Mouse (Mus musculus) gastrocnemius, postnatal 4 days (tissue): Measurements from ENCODE around the gene Ctf2. TPM values are rescaled to one million over a fixed set of nuclear protein-coding genes. Genes with fewer than 3 reads are reported as not detected.
"Not testable (repeated sequence)": the region's sequence is repeated elsewhere in the genome, so short reads cannot be mapped to it uniquely, and the experiment has no call there.

Experiments
- DNase-seq, 2 experiments: peaks; one replicate each; pipeline ENCODE4 v3.0.0; 2021 to 2022; ENCODE audit warnings: low spot score in 2 of 2, mixed read lengths in 2 of 2
- long read RNA-seq, 2 experiments: library from polyadenylated mRNA; stranded (forward); transcript quantifications; one replicate each; pipeline ENCODE4 v2.0.0; 2021
- total RNA-seq, 2 experiments: library from RNA; stranded (reverse); gene quantifications; 2 replicates each; pipeline ENCODE4 v1.2.3; 2021

Ctf2 gene
- total RNA-seq = not detected
- long read RNA-seq, experiment 1 = 0 reads
- long read RNA-seq, experiment 2, partial matches to known transcripts = 0 of 1 reads
- long read RNA-seq, experiment 2, other reads (novel, unspliced or antisense) = 1 of 1 reads

DNA sequence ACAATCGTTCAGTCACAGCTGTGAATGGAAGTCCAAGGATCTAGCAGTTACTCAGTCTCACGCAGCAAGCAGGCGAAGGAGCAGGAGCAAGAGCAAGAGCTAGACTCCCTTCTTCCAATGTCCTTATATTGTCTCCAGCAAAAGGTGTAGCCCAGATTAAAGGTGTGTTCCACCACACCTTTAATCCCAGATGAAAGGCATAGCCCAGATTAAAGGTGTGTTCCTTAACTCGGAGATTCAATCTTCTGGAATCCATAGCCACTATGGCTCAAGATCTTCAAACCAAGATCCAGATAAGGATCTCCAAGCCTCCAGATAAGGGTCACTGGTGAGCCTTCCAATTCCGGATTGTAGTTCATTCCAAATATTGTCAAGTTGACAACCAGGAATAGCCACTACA is at the start of gene Ctf2:
Gene Ctf2, minus strand, starts transcription at position 101 of the 400 bp plus-strand sequence.
- not testable (repeated sequence) for DNase-seq

DNA sequence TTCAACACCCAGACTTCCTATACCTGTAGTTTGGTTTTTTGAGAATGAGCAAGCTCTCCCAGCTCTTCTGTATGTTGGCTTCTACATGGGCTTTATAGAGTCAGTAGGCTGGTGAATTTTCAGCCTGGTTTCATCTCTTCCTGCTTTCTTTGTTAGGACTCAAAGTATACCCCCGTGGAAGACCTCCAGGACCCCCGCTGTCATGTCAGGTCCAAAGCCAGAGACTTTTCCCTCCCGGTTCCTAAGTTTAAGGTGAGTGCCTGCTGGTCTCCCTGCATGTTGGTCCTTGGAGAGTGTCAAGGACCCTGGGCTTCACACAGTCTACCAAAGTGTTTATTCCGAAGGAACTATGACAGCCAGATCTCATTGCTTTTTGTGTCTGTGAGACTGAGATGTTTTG is 46.4 kb upstream of the Ctf2 start:
- no peak for DNase-seq

DNA sequence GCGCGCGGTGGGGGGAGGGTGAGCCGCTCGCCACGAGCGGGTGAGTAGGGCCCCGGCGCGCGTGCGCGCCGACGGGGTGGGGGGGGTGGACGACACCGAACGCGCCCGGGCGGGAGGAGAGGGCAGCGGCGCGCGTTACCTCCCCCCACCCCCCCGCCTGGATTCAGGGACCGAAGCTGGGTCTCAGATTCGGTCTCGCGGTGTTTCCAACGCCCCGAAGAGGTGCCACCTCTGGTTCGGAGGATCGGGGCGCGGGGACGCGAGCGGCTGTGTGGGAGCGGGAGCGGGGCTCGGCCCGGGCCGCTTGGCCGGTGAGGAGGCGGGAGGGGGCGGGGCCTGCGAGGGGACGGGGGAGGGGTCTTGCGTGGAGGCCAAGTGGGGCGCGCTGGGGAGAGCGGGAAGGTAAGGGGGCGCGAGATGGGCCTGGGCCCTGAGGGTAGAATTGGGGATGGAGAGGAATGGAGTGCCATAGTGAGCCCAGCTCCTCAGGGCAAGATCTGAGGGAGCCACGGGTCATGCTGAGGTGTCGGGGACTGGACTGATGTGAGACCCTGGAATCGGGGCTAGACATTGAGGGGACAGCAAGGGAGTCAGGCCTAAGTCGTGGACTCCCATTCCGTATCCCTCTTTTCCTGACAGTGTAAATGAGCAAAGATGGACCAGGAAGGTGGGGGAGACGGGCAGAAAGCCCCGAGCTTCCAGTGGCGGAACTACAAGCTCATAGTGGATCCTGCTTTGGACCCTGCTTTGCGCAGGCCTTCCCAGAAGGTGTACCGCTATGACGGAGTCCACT is 45.7 kb upstream of the Ctf2 start:
- DNase-seq = peak; percentile 59 to 73

- DNase-seq = peak; percentile 96 to 98
These were observed 45.0 kb upstream of the Ctf2 start for GRCm38 (mm10) chr7:127776878-127777473.

DNA sequence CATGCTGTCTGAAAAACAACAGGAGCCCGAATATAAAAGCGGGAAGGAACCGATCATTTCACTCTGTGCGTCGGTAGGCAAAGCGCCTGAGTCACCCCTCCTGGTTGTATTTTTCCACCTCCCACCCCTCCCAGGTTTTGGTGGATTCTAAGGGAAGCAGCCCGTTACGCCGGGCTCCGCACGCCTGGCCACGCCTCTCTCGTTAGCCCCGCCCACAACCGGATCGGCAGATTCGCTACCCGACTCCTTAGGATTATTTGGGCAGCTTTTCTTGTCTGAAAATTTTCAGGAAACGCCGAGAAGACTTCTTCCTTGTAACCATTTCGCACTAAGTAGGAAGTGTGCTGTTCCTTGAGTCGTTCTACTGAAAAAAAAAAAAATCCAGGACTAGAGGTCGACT is 44.5 kb upstream of the Ctf2 start, which contains the start of gene Setd1a:
Gene Setd1a, plus strand, starts transcription at position 245 of the 400 bp plus-strand sequence.
- DNase-seq = peak; percentile 77 to 90

DNA sequence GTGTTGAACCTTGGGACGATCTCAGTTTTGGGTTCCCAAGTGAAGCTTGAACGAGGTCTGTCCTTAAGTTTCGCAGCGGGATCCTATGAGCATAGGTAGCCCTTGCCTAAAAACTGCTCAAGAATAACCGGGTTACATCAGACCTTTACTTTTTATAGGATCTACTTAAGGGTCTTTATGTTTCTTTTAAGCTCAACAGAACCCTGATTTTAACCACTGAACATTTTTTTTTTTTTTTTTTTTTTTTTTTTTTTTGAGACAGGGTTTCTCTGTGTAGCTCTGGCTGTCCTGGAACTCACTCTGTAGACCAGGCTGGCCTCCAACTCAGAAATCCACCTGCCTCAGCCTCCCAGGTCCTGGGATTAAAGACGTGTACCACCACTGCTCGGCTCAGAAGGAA is 43.9 kb upstream of the Ctf2 start:
- not testable (repeated sequence) for DNase-seq

GRCm38 (mm10) chr7:127773664-127774384 is 41.9 kb upstream of the Ctf2 start:
- DNase-seq = peak in 1 of 2 experiments; percentile 68

GRCm38 (mm10) chr7:127772557-127772956 is 40.6 kb upstream of the Ctf2 start:
- DNase-seq = no peak

DNA sequence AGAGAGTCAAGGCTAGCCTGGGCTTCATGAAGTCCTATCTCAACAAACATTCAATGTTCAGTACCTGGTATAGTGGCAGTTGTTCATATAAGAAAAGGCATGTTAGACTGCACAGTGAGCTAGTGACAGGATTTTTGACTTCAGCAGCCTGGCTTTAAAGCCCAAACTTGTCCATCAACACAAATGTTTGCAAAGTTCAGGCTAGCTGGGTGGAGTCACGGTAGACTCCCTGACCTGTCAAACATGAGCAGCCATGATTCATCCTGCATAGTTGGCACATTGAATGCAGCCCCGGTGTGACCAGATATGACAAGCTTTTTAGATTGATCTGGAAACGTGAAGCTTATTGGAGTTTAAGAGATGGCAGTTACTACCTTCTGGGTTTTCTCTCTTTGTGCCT is 40.1 kb upstream of the Ctf2 start:
- no peak for DNase-seq

- no peak for DNase-seq
These were observed 39.3 kb upstream of the Ctf2 start for GRCm38 (mm10) chr7:127771262-127771661.

- no peak for DNase-seq
These were observed 38.3 kb upstream of the Ctf2 start for GRCm38 (mm10) chr7:127770039-127770905.

DNA sequence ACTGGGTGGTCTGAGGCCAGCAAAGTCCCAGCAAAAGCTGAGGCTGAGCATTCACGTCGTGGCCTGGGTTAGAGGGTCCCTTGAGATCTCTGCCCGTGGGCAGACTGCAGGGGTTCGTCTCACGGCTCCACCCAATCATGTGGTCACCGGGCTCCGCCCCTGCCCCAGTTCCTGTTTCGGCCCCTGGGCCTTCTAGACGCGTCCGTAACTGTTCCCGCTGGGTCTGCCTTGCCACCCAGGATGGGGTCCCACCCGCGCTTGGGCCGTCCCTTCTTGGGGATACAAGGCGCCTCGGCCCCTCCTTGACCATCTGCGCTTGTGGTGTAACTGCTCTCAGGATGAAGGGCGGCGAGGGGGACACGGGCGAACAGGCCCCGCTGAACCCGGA is 37.7 kb upstream of the Ctf2 start, which contains the start of gene Orai3:
Gene Orai3, plus strand, starts transcription at position 165 of the 388 bp plus-strand sequence.
- peak; percentile 71 to 88 for DNase-seq

DNA sequence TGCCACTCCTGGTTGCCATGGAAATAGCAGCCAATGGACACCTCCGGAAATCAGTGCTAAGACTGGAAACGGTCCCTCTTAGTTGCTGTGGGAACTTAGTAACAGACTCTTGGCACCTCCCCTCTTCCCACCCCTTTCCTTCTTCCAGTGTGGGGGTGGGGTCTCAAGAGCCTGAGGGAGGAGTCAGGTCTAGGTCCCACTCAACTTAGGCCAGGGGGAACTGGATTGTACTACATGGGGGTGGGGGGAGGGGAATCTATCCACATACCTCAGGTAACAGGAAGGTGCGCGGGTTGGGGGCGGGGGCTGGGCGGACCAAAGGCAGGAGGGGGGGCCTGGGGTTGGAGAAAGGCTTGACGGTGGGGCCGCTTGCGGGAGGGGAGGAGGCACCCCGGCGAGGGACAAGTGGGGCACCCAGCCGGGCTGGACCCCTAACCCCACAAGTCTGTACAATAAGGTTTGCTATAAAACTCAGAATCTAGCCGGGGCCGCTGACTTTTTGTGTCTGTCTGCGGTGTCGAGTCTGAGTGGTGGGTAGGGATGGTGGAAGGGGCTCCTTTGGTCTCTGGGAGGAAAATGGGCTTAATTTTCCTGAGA is 37.1 kb upstream of the Ctf2 start:
- DNase-seq = peak; percentile 78 to 90

- DNase-seq = no peak
These were observed 36.5 kb upstream of the Ctf2 start for GRCm38 (mm10) chr7:127768346-127768996.

DNA sequence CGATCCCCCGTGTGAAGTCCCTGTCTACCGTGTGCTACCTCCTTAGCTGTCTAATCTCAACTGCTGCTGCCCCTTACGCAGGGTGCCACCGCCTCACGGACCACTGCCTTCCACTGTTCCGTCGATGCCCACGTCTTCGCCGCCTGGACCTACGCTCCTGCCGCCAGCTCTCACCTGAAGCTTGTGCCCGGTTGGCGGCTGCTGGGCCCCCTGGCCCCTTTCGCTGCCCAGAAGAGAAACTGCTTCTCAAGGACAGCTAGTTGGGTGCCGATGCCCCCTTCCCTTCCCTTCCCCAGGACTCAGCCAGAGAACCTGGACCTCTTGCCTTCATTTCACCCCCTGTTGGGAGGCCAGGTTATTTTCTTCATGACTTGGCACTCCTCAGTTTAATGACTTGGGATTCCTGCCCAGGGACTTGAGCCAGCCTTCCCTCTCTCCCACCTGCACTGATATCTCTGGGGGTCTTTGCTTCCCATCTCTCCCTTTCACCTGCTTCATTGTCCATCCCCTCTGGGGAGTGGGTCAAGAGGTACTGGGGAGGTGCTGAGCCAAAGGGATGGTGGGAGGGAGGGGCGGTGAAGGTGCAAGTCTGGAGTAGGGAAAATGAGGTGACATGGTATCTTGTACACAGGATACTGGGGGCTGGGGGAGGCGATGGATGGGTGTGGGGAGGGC is 35.8 kb upstream of the Ctf2 start:
- no peak for DNase-seq

- no peak for DNase-seq
These were observed 35.1 kb upstream of the Ctf2 start for GRCm38 (mm10) chr7:127766851-127767609.

DNA sequence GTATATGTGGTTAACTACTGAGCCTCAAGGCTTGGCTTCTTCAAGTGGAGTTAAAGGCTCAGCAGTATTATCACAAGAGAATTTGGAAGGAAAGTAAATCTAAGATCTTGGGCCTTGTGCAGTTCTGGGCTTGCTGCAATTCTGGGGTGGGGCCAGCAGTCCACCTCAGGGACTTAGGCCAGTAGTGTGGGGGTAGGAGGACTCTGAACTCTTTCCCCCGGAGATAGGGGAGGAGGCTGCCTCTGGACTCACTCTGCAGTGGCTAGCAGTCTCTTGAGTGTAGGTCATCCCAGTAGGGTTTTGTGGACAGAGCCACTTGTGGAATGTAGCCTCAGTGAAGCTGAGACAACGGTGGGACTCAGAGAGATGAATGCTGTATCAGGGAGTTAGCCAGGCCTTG is 33.8 kb upstream of the Ctf2 start:
- DNase-seq = no peak

GRCm38 (mm10) chr7:127763642-127764041 is 31.7 kb upstream of the Ctf2 start:
- DNase-seq = no peak
